Mouse (Mus musculus): Measurements from ENCODE around the gene Bdnf. TPM values are rescaled to one million over a fixed set of nuclear protein-coding genes. Genes with fewer than 3 reads are reported as not detected.

Gene Bdnf
- polyA plus RNA-seq, 1 experiment from 2014 or later, result 1.9 TPM

DNA sequence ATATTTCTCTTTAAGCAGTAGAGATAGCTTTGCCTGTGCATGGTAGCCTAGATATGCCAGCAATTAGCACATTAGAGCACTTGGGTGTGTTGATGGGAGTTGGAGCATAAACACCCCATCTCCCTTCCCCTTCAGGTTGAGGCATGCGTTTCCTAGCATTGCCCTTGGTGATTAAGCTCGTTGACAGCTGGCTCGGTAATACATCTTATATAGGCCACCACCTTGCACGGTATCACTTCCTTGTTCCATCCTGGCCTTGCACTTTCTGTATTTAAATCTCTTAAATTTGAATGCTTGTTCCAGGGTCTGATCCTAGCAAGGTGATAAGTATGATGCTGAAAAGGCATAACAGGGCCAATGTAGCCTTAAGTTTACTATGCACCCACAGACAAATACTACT, 74.3 kb downstream of the Bdnf start:
- Histone ChIP-seq H3K9me3 (replicated peaks; ENCODE audit: control insufficient read depth, low read length) (no peaks in the 10 kb centered on the region), H3K4me3 (replicated peaks; ENCODE audit: low read length) (no peak overlapping the region), H3K27ac (ENCODE audit: low read length) (no peak overlapping the region), H3K9ac (ENCODE audit: low read length) (no peak overlapping the region), H3K36me3 (ENCODE audit: control insufficient read depth, insufficient read depth, low read length) (no peaks in the 10 kb centered on the region), H3K27me3 (ENCODE audit: control insufficient read depth, insufficient read depth, low read length) (no peaks in the 10 kb centered on the region), H3K4me2 (ENCODE audit: low read depth, low read length) (no peak overlapping the region), H3K4me1 (ENCODE audit: control insufficient read depth, insufficient read depth, low read length) (no peaks in the 10 kb centered on the region)
- 66% methylated on average over 4 of the region's 4 CpGs for WGBS
- no peak for ATAC-seq (ENCODE audit: insufficient read depth, low FRiP score)

DNA sequence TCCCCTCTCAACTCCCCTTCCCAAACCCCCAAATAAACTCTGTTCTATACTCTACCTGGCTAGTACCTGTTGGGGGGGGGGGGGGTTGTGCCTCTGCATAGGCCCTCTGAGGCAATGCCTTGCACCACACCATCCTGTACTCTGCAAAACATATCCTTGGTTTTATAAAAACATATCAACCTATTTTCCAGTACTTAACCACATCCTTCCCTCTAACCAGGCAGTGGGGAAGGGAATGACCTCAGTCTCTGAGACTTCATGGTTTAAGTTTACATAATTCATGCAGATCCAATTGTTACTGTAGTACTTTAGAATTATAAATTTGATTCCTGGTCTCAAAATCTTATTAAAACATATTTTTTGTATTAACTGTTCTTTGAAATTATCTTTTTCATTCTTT, 75.5 kb downstream of the Bdnf start:
- H3K4me2 ChIP-seq (ENCODE audit: low read depth, low read length), result no peak overlapping the region
- H3K9ac ChIP-seq (ENCODE audit: low read length), result no peak overlapping the region

GRCm38 (mm10) chr2:109750484-109750883, 76.0 kb downstream of the Bdnf start:
- no peaks in the 10 kb centered on the region for H3K9me3 ChIP-seq (replicated peaks; ENCODE audit: control insufficient read depth, low read length)
- 50% methylated on average over 1 of the region's 1 CpGs for WGBS
- no peak overlapping the region for H3K9ac ChIP-seq (ENCODE audit: low read length)
- no peak overlapping the region for H3K27ac ChIP-seq (ENCODE audit: low read length)
- no peaks in the 10 kb centered on the region for H3K36me3 ChIP-seq (ENCODE audit: control insufficient read depth, insufficient read depth, low read length)
- H3K4me2 ChIP-seq (ENCODE audit: low read depth, low read length), result no peak overlapping the region
- no peak overlapping the region for H3K4me3 ChIP-seq (replicated peaks; ENCODE audit: low read length)
- no peaks in the 10 kb centered on the region for H3K4me1 ChIP-seq (ENCODE audit: control insufficient read depth, insufficient read depth, low read length)
- no peaks in the 10 kb centered on the region for H3K27me3 ChIP-seq (ENCODE audit: control insufficient read depth, insufficient read depth, low read length)
- no peak; the same call in 1 of the 2 replicates for ATAC-seq (ENCODE audit: insufficient read depth, low FRiP score)

More for the DNA sequence above, 75.5 kb downstream of the Bdnf start:
- no peak for ATAC-seq (ENCODE audit: insufficient read depth, low FRiP score)
- H3K4me3 ChIP-seq (replicated peaks; ENCODE audit: low read length), result no peak overlapping the region
- H3K27ac ChIP-seq (ENCODE audit: low read length), result no peak overlapping the region
- no peaks in the 10 kb centered on the region for H3K27me3 ChIP-seq (ENCODE audit: control insufficient read depth, insufficient read depth, low read length)
- no peaks in the 10 kb centered on the region for H3K9me3 ChIP-seq (replicated peaks; ENCODE audit: control insufficient read depth, low read length)
- no peaks in the 10 kb centered on the region for H3K36me3 ChIP-seq (ENCODE audit: control insufficient read depth, insufficient read depth, low read length)
- H3K4me1 ChIP-seq (ENCODE audit: control insufficient read depth, insufficient read depth, low read length), result no peaks in the 10 kb centered on the region

DNA sequence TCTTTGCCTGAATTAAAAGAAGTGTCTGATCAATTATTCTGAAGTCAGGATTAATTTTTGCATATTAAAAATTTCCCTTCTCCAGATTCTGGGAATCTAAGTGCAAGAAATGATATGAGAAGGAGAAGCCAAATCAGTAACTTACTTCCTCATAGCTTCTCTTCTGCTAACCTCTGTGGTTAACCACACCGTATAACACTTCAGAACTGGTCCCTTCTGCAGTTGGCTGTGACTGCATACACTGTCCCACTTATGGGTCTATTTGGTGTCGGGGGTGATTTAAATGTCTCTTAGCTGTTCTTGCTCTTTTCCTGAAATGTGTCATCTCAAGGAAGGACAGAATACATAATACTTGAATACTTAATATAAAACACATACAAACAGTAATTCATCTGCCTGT, 81.8 kb downstream of the Bdnf start:
- no peak overlapping the region for H3K27ac ChIP-seq (ENCODE audit: low read length)
- H3K4me2 ChIP-seq (ENCODE audit: low read depth, low read length), result no peak overlapping the region
- no peak for ATAC-seq (ENCODE audit: insufficient read depth, low FRiP score)
- 79% methylated on average over 2 of the region's 2 CpGs for WGBS
- H3K4me3 ChIP-seq (replicated peaks; ENCODE audit: low read length), result no peak overlapping the region
- H3K36me3 ChIP-seq (ENCODE audit: control insufficient read depth, insufficient read depth, low read length), result no peaks in the 10 kb centered on the region
- no peaks in the 10 kb centered on the region for H3K9me3 ChIP-seq (replicated peaks; ENCODE audit: control insufficient read depth, low read length)
- no peak overlapping the region for H3K9ac ChIP-seq (ENCODE audit: low read length)
- H3K27me3 ChIP-seq (ENCODE audit: control insufficient read depth, insufficient read depth, low read length), result no peaks in the 10 kb centered on the region
- no peaks in the 10 kb centered on the region for H3K4me1 ChIP-seq (ENCODE audit: control insufficient read depth, insufficient read depth, low read length)

GRCm38 (mm10) chr2:109766772-109767171, 92.3 kb downstream of the Bdnf start:
- no peaks in the 10 kb centered on the region for H3K27me3 ChIP-seq (ENCODE audit: control insufficient read depth, insufficient read depth, low read length)
- H3K36me3 ChIP-seq (ENCODE audit: control insufficient read depth, insufficient read depth, low read length), result no peaks in the 10 kb centered on the region
- WGBS, result 77% methylated on average over 2 of the region's 2 CpGs

GRCm38 (mm10) chr2:109768814-109769213, 94.3 kb downstream of the Bdnf start:
- WGBS, result 85% methylated on average over 3 of the region's 3 CpGs
- no peaks in the 10 kb centered on the region for H3K27me3 ChIP-seq (ENCODE audit: control insufficient read depth, insufficient read depth, low read length)
- H3K27ac ChIP-seq (ENCODE audit: low read length), result no peak overlapping the region
- H3K36me3 ChIP-seq (ENCODE audit: control insufficient read depth, insufficient read depth, low read length), result no peaks in the 10 kb centered on the region
- no peak overlapping the region for H3K9ac ChIP-seq (ENCODE audit: low read length)
- H3K4me2 ChIP-seq (ENCODE audit: low read depth, low read length), result no peak overlapping the region
- no peak overlapping the region for H3K4me3 ChIP-seq (replicated peaks; ENCODE audit: low read length)
- no peak for ATAC-seq (ENCODE audit: insufficient read depth, low FRiP score)
- no peaks in the 10 kb centered on the region for H3K4me1 ChIP-seq (ENCODE audit: control insufficient read depth, insufficient read depth, low read length)
- no peaks in the 10 kb centered on the region for H3K9me3 ChIP-seq (replicated peaks; ENCODE audit: control insufficient read depth, low read length)

More at GRCm38 (mm10) chr2:109766772-109767171, 92.3 kb downstream of the Bdnf start:
- Histone ChIP-seq H3K9ac (ENCODE audit: low read length) (no peak overlapping the region), H3K4me3 (replicated peaks; ENCODE audit: low read length) (no peak overlapping the region), H3K4me2 (ENCODE audit: low read depth, low read length) (no peak overlapping the region), H3K9me3 (replicated peaks; ENCODE audit: control insufficient read depth, low read length) (no peaks in the 10 kb centered on the region), H3K27ac (ENCODE audit: low read length) (no peak overlapping the region), H3K4me1 (ENCODE audit: control insufficient read depth, insufficient read depth, low read length) (no peaks in the 10 kb centered on the region)
- no peak for ATAC-seq (ENCODE audit: insufficient read depth, low FRiP score)

DNA sequence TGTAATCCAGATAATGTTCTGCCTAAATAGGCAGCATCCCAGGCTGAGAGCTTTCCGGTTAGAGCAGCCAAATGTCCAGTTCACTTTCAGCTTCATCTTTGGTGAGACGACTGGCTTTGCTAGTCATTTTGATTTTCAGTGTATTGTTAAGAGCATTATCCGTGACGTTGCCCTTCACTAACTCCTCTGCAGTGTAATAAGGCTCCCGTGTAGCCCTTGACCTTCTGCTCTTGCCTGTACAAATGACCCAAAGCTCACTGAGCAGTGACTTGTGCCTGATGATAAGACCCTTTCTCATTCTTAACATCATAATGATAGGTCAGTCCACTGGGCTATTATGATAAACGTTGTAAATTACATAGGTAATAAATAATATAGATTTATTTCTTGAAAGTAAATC, 101.9 kb downstream of the Bdnf start:
- Histone ChIP-seq H3K36me3 (ENCODE audit: control insufficient read depth, insufficient read depth, low read length) (no peaks in the 10 kb centered on the region), H3K27me3 (ENCODE audit: control insufficient read depth, insufficient read depth, low read length) (no peaks in the 10 kb centered on the region), H3K9me3 (replicated peaks; ENCODE audit: control insufficient read depth, low read length) (no peaks in the 10 kb centered on the region), H3K4me2 (ENCODE audit: low read depth, low read length) (no peak overlapping the region), H3K27ac (ENCODE audit: low read length) (no peak overlapping the region), H3K4me1 (ENCODE audit: control insufficient read depth, insufficient read depth, low read length) (no peaks in the 10 kb centered on the region), H3K9ac (ENCODE audit: low read length) (no peak overlapping the region), H3K4me3 (replicated peaks; ENCODE audit: low read length) (no peak overlapping the region)
- ATAC-seq (ENCODE audit: insufficient read depth, low FRiP score), result no peak
- 61% methylated on average over 6 of the region's 6 CpGs for WGBS

Other genes starting within 250 kb of the Bdnf start
- 73.3 and 75.3 TPM in 2 replicates for gene Lin7c, start 216.2 kb downstream of the Bdnf start, polyA plus RNA-seq (2015; fragmentation: Nextera tagmentation; extraction: Ambion mirVana)
- gene Lgr4, start 242.9 kb downstream of the Bdnf start, polyA plus RNA-seq (2015; fragmentation: Nextera tagmentation; extraction: Ambion mirVana), result 17.6 and 18.2 TPM in 2 replicates